Mouse (Mus musculus) T-cell, adult 2 months (primary cell): ENCODE data around the gene Hils1.
A peak's percentile ranks its signal among the peaks of the same experiment; 100 is the strongest.

ENCODE experiments used
- DNase-seq: peaks from one replicate; pipeline ENCODE4 v3.0.0; 2022; ENCODE audit warnings: low spot score

The Hils1 gene

GRCm38 (mm10) chr11:94967419-94967818 is at the start of gene Hils1:
Hils1 (plus strand) TSS chr11:94967593.
- DNase-seq, result no peak

DNA sequence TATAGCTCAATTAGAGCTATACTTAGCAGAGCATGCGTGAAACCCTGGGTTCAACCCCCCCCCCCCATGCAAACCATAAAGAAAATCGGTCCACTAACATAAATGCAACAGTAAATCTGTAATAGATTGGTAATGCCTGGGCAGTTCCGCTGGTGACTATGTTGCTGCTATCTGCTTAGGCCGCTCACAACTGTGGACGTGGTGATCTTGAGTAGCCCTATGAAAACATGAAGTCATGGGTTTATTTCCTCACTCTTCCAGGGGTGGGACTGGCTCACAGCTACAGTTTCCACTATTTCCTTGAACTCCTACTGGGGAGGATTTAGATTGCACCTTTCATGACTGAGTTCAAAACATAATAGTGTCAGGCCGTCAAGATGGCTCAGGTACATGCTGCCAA is 49.7 kb upstream of the Hils1 start:
- no peak for DNase-seq

DNA sequence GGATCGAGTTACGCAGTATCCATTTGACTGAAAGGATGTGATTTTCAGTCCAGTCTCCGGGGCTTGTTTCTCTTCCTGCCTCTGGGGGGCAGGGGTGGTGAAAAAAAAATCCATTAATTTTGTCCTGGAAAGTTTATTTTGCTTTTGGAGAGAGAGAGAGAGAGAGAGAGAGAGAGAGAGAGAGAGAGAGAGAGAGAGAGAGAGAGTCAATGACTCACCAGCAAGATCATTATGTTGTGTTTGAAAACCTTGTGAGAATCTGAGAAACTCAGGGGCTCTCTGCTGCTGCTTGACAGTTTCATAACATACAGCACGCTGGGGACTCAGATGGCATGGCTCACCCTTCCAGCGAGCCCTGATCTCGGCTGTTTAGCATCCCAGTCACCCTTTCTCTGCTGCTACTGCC is 46.4 kb upstream of the Hils1 start:
- DNase-seq, result no peak

GRCm38 (mm10) chr11:94924977-94925376 is 42.4 kb upstream of the Hils1 start:
- no peak for DNase-seq

- DNase-seq, result no peak
Observed at GRCm38 (mm10) chr11:94926431-94926830, 41.0 kb upstream of the Hils1 start.

DNA sequence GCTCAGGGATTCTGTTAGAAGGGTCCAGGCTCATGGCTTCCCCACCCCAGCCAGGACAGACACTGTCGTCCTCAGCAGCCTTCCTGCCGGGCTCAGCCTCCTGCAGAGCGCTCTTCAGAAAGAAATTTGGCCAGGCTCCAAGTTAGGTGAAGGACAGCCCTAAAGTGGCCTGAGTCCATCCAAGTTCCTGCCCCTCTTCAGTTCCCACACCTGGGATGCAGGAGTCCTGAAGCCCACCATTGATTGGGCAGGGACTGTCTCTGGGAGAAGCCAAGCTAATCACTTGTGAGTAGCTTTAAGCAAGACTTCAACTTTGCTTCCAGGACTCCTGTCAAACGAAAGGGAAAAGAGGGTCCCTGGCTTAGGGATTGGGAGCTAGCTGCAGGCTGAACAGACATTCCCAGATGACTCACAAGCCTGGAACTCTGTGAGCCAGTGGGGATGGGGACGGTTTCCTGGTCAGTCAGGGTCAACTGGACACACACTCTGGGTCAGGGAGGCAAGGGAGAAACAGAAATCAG is 39.6 kb upstream of the Hils1 start:
- no peak for DNase-seq

DNA sequence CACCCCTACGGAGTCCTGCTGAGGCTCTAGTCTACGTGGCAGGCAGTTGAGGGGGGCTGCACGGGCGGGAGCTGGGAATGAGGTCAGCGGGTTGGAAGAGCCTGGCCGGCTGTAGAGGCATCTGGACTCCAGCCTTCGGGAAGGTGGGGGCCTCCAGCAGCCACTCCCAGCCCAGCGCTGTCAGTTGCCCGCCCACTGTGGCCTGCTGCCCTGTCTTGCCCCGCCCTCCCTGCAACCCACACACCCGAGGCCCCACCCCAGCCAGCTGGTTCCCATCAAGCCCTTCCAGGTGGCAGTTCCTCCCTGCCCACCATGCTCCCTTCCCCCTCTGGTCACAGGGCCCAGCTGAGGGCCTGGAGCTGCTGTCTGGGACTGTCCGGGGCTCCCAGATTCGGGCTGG is 38.6 kb upstream of the Hils1 start:
- DNase-seq, result no peak

GRCm38 (mm10) chr11:94929599-94929998 is 37.8 kb upstream of the Hils1 start:
- DNase-seq, result no peak

DNA sequence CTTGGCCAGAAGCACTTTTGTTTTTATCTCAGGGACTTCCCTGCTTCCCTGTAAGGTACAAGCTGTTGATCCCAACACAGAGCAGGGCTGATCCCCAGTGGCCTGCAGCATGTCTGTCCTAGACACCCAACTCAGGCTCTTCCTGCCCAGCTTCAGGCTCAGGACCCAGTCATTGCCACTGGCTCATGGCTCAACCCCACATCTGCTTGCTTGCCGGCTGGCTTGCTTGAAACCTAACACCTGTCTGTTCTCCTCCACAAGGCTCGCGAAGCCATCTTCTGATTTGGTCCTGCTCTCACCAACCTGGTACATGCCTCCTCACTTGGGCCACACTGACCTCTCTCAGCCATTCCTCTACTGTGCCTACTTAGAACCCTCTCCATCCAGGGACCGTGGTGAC is 37.2 kb upstream of the Hils1 start:
- DNase-seq, result no peak

- DNase-seq, result no peak
Observed at GRCm38 (mm10) chr11:94933584-94933983, 33.8 kb upstream of the Hils1 start.

GRCm38 (mm10) chr11:94934526-94934925 is 32.9 kb upstream of the Hils1 start:
- DNase-seq, result no peak

DNA sequence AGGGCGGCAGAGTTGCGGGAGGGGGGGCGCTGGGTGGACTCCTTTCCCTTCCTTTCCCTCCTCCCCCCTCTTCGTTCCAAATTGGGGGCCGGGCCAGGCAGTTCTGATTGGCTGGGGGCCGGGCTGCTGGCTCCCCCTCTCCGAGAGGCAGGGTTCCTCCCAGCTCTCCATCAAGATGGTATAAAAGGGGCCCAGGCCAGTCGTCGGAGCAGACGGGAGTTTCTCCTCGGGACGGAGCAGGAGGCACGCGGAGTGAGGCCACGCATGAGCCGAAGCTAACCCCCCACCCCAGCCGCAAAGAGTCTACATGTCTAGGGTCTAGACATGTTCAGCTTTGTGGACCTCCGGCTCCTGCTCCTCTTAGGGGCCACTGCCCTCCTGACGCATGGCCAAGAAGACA is 31.3 kb upstream of the Hils1 start, which contains the start of gene Col1a1:
Col1a1 (plus strand) TSS at position 180 of the 400 bp plus-strand sequence.
- no peak for DNase-seq

DNA sequence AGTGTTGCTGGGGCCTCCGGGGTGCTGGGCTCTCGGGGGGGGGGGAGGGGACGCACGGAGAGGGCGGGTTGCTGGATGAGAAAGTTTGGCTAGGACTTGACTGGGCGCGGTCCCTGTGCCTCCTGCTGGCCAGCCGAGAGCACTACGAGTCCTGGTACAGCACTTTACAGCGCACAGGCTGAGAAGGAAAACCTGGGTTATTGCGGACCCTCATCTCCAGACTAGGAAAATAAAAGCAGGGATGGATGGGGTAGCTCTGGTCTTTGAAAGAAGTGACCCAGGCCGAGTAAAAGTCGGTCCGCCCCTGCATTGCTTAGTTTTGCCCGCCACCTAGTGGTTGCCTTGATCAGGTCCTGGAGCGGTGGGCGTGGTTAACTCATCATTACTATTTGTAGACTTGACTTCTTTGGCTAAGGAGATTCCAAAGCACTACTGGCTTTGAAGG is 30.5 kb upstream of the Hils1 start:
- peak; percentile 71 for DNase-seq

GRCm38 (mm10) chr11:94937335-94937781 is 30.0 kb upstream of the Hils1 start:
- no peak for DNase-seq

DNA sequence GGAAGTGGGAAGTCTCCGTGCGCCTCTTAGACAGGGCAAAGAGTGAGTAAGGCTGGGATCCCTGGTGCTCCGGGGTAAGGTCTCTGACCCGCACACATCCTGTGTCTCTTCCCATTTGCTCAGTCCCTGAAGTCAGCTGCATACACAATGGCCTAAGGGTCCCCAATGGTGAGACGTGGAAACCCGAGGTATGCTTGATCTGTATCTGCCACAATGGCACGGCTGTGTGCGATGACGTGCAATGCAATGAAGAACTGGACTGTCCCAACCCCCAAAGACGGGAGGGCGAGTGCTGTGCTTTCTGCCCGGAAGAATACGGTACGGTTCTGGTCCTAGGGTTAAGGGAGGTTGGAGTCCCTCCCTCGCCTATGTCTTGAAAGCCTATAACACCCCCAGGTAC is 29.6 kb upstream of the Hils1 start:
- DNase-seq, result no peak

- DNase-seq, result no peak
Observed at GRCm38 (mm10) chr11:94938296-94938695, 29.1 kb upstream of the Hils1 start.

DNA sequence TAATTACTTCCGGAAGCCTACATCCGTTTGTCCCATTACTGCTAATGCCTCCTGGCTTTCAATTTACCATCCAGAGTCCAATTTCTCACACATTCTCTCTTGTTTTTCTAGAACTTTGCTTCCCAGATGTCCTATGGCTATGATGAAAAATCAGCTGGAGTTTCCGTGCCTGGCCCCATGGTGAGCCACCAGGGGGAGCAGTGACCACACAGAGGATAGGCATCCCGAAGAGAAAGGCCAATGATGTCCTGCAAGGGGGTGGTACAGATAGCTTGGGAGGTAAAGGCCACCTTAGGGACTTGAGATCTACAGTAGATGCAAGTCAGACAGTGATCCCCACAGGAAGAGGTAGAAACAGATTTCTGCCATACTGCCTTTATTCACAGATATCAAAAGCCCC is 28.1 kb upstream of the Hils1 start:
- DNase-seq, result peak; percentile 47

DNA sequence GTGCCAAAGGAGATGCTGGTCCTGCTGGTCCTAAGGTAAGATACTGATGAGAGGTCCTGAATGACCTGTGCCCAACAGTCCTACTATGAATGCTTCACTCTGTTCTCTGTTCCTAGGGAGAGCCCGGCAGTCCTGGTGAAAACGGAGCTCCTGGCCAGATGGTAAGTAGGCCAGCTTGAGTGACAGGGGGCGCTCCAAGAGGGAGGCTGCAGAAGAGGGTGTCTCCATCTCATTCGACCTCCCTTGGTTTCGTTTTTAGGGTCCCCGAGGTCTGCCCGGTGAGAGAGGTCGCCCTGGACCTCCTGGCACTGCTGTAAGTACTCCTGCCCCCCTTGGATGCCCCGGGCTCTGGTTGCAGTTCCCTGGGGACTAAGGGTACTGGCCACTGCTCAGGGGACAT is 26.3 kb upstream of the Hils1 start:
- DNase-seq, result no peak

GRCm38 (mm10) chr11:94941776-94942175 is 25.6 kb upstream of the Hils1 start:
- DNase-seq, result no peak

GRCm38 (mm10) chr11:94942282-94943023 is 24.9 kb upstream of the Hils1 start:
- peak; percentile 45 for DNase-seq

DNA sequence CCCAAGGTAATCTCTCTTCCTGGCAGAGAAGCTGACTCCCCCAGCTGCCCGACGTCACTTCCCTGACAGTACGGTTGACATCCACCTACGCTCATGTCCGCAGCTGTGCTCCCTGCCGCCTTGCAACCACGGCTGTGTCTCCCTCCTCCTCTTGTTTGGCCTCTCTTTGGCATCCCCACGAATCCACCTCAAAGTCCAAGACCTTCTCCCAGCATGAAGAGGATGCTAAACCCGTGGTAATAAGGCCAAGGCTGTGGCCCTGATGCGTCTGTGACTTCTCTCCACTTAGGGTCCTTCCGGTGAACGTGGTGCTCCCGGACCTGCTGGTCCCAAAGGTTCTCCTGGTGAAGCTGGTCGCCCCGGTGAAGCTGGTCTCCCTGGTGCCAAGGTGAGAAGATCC is 24.3 kb upstream of the Hils1 start:
- no peak for DNase-seq

DNA sequence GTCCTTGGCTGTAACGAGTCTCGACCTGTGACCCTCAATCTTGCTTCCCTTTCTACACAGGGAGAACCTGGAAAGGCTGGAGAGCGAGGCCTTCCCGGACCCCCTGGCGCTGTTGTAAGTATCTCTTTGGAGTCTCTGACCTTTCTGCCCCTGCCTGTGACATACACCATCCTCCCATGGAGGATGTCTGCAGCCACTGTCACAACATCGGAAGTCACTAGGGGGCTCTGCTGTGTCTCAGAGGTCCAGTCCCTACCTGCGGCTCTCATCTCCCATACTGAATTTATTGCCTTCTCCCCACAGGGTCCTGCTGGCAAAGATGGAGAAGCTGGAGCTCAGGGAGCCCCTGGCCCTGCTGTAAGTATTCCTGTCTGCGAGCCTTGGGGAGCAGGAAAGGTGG is 23.1 kb upstream of the Hils1 start:
- no peak for DNase-seq

DNA sequence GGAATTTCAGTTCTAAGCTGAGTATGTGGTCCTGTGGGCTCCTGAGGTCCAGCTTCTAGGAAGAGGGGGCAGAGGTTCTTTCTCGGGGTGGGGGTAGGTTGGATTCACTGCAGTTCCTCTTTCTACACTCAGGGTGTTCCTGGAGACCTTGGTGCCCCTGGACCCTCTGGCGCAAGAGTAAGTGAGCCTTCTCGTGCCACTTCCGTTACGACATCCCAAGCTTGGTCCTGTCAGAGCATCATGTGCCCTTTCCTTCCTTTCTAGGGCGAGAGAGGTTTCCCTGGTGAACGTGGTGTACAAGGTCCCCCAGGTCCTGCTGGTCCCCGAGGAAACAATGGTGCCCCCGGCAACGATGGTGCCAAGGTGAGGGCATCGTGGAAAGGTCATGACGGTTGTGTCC is 22.2 kb upstream of the Hils1 start:
- DNase-seq, result no peak

DNA sequence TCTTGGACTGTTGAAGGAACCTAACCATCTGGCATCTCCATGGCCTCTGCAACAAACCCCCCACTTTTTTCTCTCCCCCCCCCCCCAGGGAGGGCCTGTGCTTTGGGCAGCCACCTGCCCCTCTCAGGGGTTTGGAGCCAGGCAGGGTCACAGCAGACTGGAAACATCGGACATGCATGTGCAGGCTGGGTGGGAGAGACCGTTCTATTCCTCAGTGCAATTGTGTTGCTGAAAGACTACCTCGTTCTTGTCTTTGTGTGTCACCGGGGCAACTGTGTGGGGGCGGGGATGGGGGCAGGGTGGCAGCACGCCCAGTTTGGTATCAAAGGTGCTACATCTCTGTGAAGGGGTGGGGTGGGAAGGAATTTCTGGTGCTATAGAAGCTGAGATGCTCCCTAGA is 15.2 kb upstream of the Hils1 start:
- no peak for DNase-seq
